Mouse (Mus musculus): ENCODE measurements at regions not wholly inside any gene's neighbourhood (a gene's known extent, or its start where the extent isn't known, plus 50 kb on each side); places are given as distances from the start of the nearest gene placed in this dataset.

- no peak for ATAC-seq (ENCODE audit: insufficient number of reproducible peaks, insufficient read depth, low FRiP score, low read depth)
- Histone ChIP-seq H3K27ac (replicated peaks in 1 of 2; ENCODE audit: control insufficient read depth in 1 of 2, insufficient read depth in 1 of 2, low read depth in 2 of 2, low read length in 2 of 2) (no peak overlapping the region), H3K9ac (ENCODE audit: low read length) (no peak overlapping the region), H3K4me3 (ENCODE audit: control insufficient read depth in 1 of 2, insufficient read depth in 1 of 2, low read depth in 1 of 2, low read length in 2 of 2) (no peak overlapping the region), H3K4me2 (ENCODE audit: low read length) (no peak overlapping the region), H3K36me3 (ENCODE audit: control insufficient read depth, insufficient read depth, low read length) (no peaks in the 10 kb centered on the region), H3K27me3 (ENCODE audit: control insufficient read depth, insufficient read depth, low read length) (no peaks in the 10 kb centered on the region), H3K4me1 (ENCODE audit: control insufficient read depth in 2 of 2, insufficient read depth in 2 of 2, low read length in 2 of 2) (no peaks in the 10 kb centered on the region), H3K9me3 (ENCODE audit: control insufficient read depth, low read length) (no peaks in the 10 kb centered on the region)
Measured at GRCm38 (mm10) chr7:72503756-72504155, 197.3 kb upstream of the Mctp2 start.

- 74% methylated on average over 4 of the region's 4 CpGs for WGBS
- no peaks in the 10 kb centered on the region for H3K9me3 ChIP-seq (ENCODE audit: control insufficient read depth, low read length)
- no peaks in the 10 kb centered on the region for H3K4me1 ChIP-seq (ENCODE audit: control insufficient read depth in 2 of 2, insufficient read depth in 2 of 2, low read length in 2 of 2)
- no peak overlapping the region for H3K4me3 ChIP-seq (ENCODE audit: control insufficient read depth in 1 of 2, insufficient read depth in 1 of 2, low read depth in 1 of 2, low read length in 2 of 2)
- H3K9ac ChIP-seq (ENCODE audit: low read length) = no peak overlapping the region
- H3K27me3 ChIP-seq (ENCODE audit: control insufficient read depth, insufficient read depth, low read length) = no peaks in the 10 kb centered on the region
- ATAC-seq (ENCODE audit: insufficient number of reproducible peaks, insufficient read depth, low FRiP score, low read depth) = no peak
- H3K27ac ChIP-seq (replicated peaks in 1 of 2; ENCODE audit: control insufficient read depth in 1 of 2, insufficient read depth in 1 of 2, low read depth in 2 of 2, low read length in 2 of 2) = no peak overlapping the region
- no peak overlapping the region for H3K4me2 ChIP-seq (ENCODE audit: low read length)
- H3K36me3 ChIP-seq (ENCODE audit: control insufficient read depth, insufficient read depth, low read length) = no peaks in the 10 kb centered on the region
Measured at GRCm38 (mm10) chr7:72504268-72504667, 197.9 kb upstream of the Mctp2 start.

GRCm38 (mm10) chr7:72505732-72506460, 199.5 kb upstream of the Mctp2 start:
- WGBS = 79% methylated on average over 8 of the region's 8 CpGs
- Histone ChIP-seq H3K36me3 (ENCODE audit: control insufficient read depth, insufficient read depth, low read length) (no peaks in the 10 kb centered on the region), H3K27ac (replicated peaks in 1 of 2; ENCODE audit: control insufficient read depth in 1 of 2, insufficient read depth in 1 of 2, low read depth in 2 of 2, low read length in 2 of 2) (no peak overlapping the region), H3K27me3 (ENCODE audit: control insufficient read depth, insufficient read depth, low read length) (no peaks in the 10 kb centered on the region), H3K4me2 (ENCODE audit: low read length) (no peak overlapping the region), H3K9me3 (ENCODE audit: control insufficient read depth, low read length) (no peaks in the 10 kb centered on the region), H3K4me3 (ENCODE audit: control insufficient read depth in 1 of 2, insufficient read depth in 1 of 2, low read depth in 1 of 2, low read length in 2 of 2) (no peak overlapping the region), H3K9ac (ENCODE audit: low read length) (no peak overlapping the region), H3K4me1 (ENCODE audit: control insufficient read depth in 2 of 2, insufficient read depth in 2 of 2, low read length in 2 of 2) (peaks cover 0 to 2% of the 10 kb centered on the region in 2 experiments; a peak in 1 of 4 replicates)
- no peak for ATAC-seq (ENCODE audit: insufficient number of reproducible peaks, insufficient read depth, low FRiP score, low read depth)

- Histone ChIP-seq H3K27me3 (ENCODE audit: control insufficient read depth, insufficient read depth, low read length) (no peaks in the 10 kb centered on the region), H3K4me2 (ENCODE audit: low read length) (no peak overlapping the region), H3K4me3 (ENCODE audit: control insufficient read depth in 1 of 2, insufficient read depth in 1 of 2, low read depth in 1 of 2, low read length in 2 of 2) (no peak overlapping the region), H3K27ac (replicated peaks in 1 of 2; ENCODE audit: control insufficient read depth in 1 of 2, insufficient read depth in 1 of 2, low read depth in 2 of 2, low read length in 2 of 2) (no peak overlapping the region), H3K9me3 (ENCODE audit: control insufficient read depth, low read length) (no peaks in the 10 kb centered on the region), H3K9ac (ENCODE audit: low read length) (no peak overlapping the region), H3K4me1 (ENCODE audit: control insufficient read depth in 2 of 2, insufficient read depth in 2 of 2, low read length in 2 of 2) (peaks cover 0 to 2% of the 10 kb centered on the region in 2 experiments; a peak in 1 of 4 replicates), H3K36me3 (ENCODE audit: control insufficient read depth, insufficient read depth, low read length) (no peaks in the 10 kb centered on the region)
- 73% methylated on average over 5 of the region's 5 CpGs for WGBS
- no peak for ATAC-seq (ENCODE audit: insufficient number of reproducible peaks, insufficient read depth, low FRiP score, low read depth)
Measured at GRCm38 (mm10) chr7:72507946-72508345, 201.5 kb upstream of the Mctp2 start.

- no peak overlapping the region for H3K4me2 ChIP-seq (ENCODE audit: low read length)
- H3K9me3 ChIP-seq (ENCODE audit: control insufficient read depth, low read length) = no peaks in the 10 kb centered on the region
- H3K9ac ChIP-seq (ENCODE audit: low read length) = no peak overlapping the region
- H3K4me1 ChIP-seq (ENCODE audit: control insufficient read depth in 2 of 2, insufficient read depth in 2 of 2, low read length in 2 of 2) = peaks cover 0 to 2% of the 10 kb centered on the region in 2 experiments; a peak in 1 of 4 replicates
- WGBS = 39% methylated on average over 4 of the region's 4 CpGs
- no peaks in the 10 kb centered on the region for H3K27me3 ChIP-seq (ENCODE audit: control insufficient read depth, insufficient read depth, low read length)
- no peak overlapping the region for H3K4me3 ChIP-seq (ENCODE audit: control insufficient read depth in 1 of 2, insufficient read depth in 1 of 2, low read depth in 1 of 2, low read length in 2 of 2)
- no peak for ATAC-seq (ENCODE audit: insufficient number of reproducible peaks, insufficient read depth, low FRiP score, low read depth)
- no peaks in the 10 kb centered on the region for H3K36me3 ChIP-seq (ENCODE audit: control insufficient read depth, insufficient read depth, low read length)
- no peak overlapping the region for H3K27ac ChIP-seq (replicated peaks in 1 of 2; ENCODE audit: control insufficient read depth in 1 of 2, insufficient read depth in 1 of 2, low read depth in 2 of 2, low read length in 2 of 2)
Measured at GRCm38 (mm10) chr7:72510116-72510515, 203.7 kb upstream of the Mctp2 start.

- H3K9ac ChIP-seq (ENCODE audit: low read length) = no peak overlapping the region
- no peak for ATAC-seq (ENCODE audit: insufficient number of reproducible peaks, insufficient read depth, low FRiP score, low read depth)
- no peaks in the 10 kb centered on the region for H3K27me3 ChIP-seq (ENCODE audit: control insufficient read depth, insufficient read depth, low read length)
- H3K4me1 ChIP-seq (ENCODE audit: control insufficient read depth in 2 of 2, insufficient read depth in 2 of 2, low read length in 2 of 2) = peaks cover 0 to 2% of the 10 kb centered on the region in 2 experiments; a peak in 1 of 4 replicates
- H3K4me2 ChIP-seq (ENCODE audit: low read length) = no peak overlapping the region
- no peak overlapping the region for H3K4me3 ChIP-seq (ENCODE audit: control insufficient read depth in 1 of 2, insufficient read depth in 1 of 2, low read depth in 1 of 2, low read length in 2 of 2)
- H3K9me3 ChIP-seq (ENCODE audit: control insufficient read depth, low read length) = no peaks in the 10 kb centered on the region
- no peaks in the 10 kb centered on the region for H3K36me3 ChIP-seq (ENCODE audit: control insufficient read depth, insufficient read depth, low read length)
- H3K27ac ChIP-seq (replicated peaks in 1 of 2; ENCODE audit: control insufficient read depth in 1 of 2, insufficient read depth in 1 of 2, low read depth in 2 of 2, low read length in 2 of 2) = no peak overlapping the region
- 81% methylated on average over 4 of the region's 4 CpGs for WGBS
Measured at GRCm38 (mm10) chr7:72513446-72513845, 207.0 kb upstream of the Mctp2 start.

- WGBS = 84% methylated on average over 2 of the region's 2 CpGs
- Histone ChIP-seq H3K27me3 (ENCODE audit: control insufficient read depth, insufficient read depth, low read length) (no peaks in the 10 kb centered on the region), H3K4me2 (ENCODE audit: low read length) (no peak overlapping the region), H3K4me3 (ENCODE audit: control insufficient read depth in 1 of 2, insufficient read depth in 1 of 2, low read depth in 1 of 2, low read length in 2 of 2) (no peak overlapping the region), H3K36me3 (ENCODE audit: control insufficient read depth, insufficient read depth, low read length) (no peaks in the 10 kb centered on the region), H3K4me1 (ENCODE audit: control insufficient read depth in 2 of 2, insufficient read depth in 2 of 2, low read length in 2 of 2) (peaks cover 0 to 3% of the 10 kb centered on the region in 2 experiments; a peak in 2 of 4 replicates), H3K27ac (replicated peaks in 1 of 2; ENCODE audit: control insufficient read depth in 1 of 2, insufficient read depth in 1 of 2, low read depth in 2 of 2, low read length in 2 of 2) (no peak overlapping the region), H3K9ac (ENCODE audit: low read length) (no peak overlapping the region), H3K9me3 (ENCODE audit: control insufficient read depth, low read length) (no peaks in the 10 kb centered on the region)
- no peak for ATAC-seq (ENCODE audit: insufficient number of reproducible peaks, insufficient read depth, low FRiP score, low read depth)
Measured at GRCm38 (mm10) chr7:72514851-72515250, 208.4 kb upstream of the Mctp2 start.

All from heart, embryonic 14.5 days (tissue).